Mouse (Mus musculus) heart, postnatal 36 days (tissue): ENCODE measurements at regions not wholly inside any gene's neighbourhood (a gene's known extent, or its start where the extent isn't known, plus 50 kb on each side); places are given as distances from the start of the nearest gene placed in this dataset.

ENCODE experiments used
- DNase-seq, 2 experiments: peaks; one replicate each; pipeline ENCODE4 v3.0.0; 2021 to 2022
- intact Hi-C: fragments of 180-260 bp; cut with DNase I; formaldehyde crosslinking; loops from one replicate; pipeline ENCODE4 v1.15.1; 2025

DNA sequence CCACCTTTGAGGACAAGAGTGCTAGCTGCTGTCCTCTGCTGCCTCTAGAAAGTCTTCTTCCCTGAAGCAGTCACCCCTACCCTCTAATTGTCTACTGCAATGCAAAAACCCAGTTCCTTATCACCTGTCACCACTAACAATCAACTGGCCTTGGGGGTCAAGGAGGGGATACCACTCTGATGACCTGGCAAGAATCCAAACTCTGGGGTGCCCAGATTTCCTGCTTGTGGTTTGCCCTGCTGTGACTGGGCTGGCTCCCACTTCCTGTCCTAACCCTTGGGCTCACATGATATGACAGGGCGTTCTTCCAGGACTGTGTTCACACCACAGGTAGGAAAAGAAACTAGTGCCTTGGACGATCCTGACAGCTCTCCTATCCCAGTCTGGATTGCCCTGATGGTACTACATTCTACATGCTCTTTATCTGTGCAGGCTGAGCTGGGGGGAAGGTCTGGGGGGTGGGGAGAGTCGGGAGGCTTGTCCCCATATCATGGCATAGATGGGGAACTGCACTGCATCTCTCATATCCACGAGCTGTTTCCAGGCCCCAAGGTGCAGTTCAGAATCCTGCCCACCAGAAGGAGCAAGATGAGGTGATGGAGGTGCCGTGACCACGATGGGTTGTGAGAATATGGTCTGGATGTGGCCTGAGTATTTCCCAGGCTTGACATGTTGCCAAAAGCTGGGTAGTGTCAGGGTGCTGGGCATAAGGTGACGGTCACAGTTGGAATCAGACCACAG lies 81.0 kb downstream of the Maf start:
- intact Hi-C loops: no loop called here
- no peak for DNase-seq

DNA sequence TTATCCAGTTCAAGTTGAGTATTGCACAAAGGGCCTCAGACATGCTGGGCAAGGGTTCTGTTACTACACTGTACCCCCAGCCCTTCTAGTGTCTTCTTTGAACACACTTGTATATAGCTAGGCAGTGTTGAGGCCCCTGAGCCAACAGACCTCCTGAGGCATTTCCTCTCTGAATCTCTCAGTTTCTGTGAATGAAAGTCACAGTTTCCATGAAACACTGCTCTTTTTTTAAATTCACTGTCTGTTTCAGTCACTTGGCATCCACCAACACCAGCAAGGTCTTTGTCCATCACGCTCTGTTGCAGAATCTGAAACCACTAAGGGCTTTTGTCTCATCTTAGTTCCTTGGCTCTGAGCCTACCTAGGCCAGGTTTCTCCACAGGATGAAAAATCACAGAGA lies 82.5 kb downstream of the Maf start:
- intact Hi-C loops: no loop called here
- DNase-seq: no peak

DNA sequence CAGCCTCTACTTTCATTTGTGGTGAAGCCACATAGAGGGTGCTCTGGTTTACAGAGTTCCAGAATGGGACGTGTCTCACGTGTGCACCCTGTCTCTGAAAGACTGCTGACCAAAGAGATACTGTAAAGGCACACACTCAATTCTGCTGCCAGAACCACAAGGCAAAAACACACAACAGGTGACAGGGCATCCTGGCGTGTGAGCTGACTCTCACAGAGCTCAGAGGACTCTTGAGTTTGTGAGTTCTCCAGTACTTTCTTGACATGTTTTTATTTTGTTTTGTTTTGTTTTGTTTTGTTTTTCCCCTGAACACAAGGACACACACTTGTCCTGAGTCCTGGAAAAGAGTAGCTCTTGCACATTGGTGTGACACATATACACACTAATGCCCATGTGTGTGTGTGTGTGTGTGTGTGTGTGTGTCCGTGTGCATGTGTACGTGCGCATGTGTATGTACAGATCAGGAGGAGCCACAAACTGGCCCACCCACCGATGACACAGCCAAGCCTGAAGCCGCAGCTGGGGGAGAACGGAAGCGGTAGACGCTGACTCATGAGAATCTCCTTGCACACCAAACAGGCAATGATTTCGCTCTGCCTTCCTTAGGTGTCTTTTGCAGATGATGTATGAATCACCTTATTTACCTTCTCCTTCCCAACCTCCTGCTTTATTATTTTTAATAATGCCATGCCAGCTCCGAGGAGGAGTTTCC lies 89.4 kb downstream of the Maf start:
- intact Hi-C loops: no loop called here

DNA sequence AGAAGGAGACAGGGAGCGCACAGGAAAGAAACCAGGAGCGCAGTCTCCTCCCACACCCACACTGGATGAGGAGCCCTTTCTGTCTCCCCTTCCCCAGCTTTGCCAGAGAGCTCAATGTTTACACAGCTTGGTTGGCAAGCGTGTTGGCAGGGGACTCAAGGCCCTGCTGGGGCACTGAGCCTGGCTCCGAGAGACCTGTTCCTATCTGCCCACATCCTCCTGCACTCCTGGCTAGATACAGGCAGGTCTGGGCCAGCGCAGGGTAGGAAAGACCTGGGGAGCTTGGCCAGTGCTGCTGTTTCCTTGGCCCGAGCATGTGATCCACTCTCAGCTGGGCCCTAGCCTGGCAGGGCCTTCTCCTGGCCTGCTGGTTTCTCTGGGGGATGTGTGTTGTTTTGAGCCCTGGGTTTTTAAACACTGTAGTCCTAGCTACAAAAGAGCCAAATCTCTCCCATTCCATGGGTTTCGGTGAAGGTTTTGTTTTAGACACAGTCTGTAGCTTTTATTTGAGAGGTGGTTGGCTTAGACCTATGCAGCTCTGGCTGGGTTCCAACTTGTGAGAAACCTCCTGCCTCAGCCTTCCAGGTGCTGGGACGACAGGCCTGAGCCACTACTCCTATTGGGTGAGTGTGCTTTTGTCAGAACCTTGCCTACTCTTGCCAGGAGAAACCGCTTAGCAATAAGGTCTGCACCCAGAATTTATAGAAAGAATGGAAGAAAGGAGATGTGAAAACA lies 90.6 kb downstream of the Maf start:
- no peak for DNase-seq
- intact Hi-C loops: no loop called here

More for the DNA sequence above, 89.4 kb downstream of the Maf start:
- peak in 1 of 2 experiments; percentile 28 for DNase-seq

DNA sequence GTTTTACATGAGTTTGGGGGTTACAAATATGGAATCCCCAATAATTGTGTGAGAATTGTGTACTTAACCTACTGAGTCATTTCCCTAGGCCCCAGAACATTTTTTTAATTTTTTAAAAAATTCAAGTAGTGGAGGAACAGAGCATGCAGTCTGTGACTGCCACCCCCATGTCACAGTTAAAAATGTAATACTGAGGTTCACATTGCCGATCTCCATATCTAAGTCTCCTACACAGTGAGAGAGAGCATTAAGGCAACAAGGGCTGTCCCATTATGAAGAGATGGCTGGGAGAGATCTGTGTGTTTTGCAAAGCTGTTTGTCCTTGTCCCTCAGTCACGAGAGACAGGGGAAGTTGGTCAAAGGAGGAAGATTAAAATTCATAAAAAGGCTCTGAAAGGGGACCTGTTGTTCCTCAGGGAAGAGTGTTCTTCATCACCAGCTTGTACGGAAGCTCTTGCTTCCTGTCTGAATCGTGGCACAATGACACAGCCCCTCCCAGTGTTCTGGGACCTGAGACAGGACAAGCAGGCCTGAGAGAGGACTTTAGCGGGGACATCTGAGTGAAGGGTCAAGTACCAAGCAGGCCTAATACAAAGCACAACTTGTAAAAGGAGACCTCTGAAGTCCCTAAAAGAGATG lies 93.5 kb downstream of the Maf start:
- no peak for DNase-seq
- intact Hi-C loops: no loop called here

DNA sequence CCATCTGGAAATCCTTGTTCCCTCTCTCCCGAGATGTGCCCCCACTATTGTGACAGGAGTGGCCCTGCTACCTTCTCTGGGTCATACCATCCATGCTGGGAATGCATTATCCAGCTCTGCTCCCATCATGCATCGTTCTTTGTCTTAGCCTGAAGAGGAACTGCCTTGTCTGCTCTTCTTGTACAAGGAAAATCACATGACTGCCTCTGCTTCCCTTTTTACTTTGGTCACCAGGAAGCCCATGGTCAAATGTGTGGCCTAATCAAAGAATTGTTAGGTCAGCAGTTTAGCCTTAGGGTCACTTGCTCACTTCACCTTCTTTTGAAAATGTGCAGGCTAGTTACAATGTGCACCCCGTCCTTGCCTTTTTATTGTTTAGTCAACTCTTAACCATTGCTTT lies 95.5 kb downstream of the Maf start:
- intact Hi-C loops: no loop called here
- no peak for DNase-seq

DNA sequence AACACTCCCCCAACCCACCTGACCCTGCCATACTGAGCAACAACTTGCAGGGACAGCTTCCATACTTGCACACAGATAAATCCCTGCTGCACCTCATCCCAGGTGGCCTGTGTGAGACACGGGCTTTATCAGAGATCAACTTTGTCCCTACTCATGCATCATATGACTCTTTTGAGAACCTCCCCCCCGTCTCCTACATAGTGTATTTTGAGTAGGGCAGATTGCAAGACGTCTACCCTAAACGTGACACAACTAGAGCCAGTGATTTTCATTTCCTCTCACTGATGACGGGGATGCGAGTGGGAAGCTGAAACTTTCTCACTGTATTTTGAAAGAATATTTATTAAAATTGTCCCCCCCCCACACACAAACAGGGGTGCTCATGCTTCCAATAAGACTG lies 107.8 kb downstream of the Maf start:
- intact Hi-C loops: no loop called here
- DNase-seq: no peak

DNA sequence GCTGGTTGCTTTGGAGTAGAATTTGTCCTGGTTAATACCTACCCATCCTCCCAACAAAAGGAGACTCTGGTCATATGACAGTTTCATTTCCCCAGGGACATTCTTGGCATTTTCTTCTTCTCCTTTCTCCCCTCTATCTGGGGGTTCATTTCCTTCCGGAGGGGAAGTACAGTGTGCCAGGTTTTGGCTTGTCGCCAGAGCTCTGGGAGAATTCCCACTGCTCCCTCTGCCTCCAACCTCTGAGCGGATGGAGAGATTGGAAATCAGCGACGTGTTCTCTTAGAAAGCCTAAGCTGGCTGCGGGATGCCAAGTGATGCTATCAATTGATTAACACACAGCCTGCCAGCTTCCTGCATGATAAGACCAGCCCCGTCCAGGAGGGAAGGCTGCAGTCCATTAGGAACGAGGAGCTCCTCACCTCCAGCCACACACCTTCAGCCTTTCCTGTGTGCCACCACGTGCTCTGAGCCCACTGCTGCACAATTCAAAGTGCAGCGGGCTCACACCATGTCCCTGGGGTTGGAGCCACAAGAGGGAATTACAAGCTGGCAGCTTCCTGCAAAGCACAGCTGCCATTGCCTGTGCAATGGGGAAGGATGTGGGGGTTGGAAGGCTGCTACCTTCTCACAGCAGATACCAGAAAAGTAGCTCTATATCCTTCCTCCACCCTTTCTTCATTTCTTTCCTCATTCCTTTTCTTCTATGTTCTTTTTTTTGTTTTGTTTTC lies 110.2 kb downstream of the Maf start:
- intact Hi-C loops: no loop called here
- peak; percentile 35 to 37 for DNase-seq

DNA sequence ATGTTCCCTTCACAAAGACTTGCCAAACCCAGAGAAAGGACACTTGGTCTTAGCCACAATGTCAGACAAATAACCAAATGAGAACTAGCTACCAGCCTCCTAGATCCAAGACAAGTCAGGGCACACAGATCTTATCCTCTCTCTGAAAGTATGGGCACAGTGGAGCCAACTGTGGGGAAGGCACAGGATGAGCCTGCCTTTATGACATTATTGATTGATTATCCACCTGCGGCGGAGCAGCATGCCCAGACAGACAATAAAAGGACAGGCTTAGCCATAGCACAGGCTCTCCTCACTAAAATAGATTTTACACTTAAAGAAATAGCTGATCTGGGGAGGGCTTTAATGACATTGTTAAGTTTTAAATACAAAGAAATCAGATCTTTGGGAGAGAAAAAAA lies 117.9 kb downstream of the Maf start:
- intact Hi-C loops: no loop called here

DNA sequence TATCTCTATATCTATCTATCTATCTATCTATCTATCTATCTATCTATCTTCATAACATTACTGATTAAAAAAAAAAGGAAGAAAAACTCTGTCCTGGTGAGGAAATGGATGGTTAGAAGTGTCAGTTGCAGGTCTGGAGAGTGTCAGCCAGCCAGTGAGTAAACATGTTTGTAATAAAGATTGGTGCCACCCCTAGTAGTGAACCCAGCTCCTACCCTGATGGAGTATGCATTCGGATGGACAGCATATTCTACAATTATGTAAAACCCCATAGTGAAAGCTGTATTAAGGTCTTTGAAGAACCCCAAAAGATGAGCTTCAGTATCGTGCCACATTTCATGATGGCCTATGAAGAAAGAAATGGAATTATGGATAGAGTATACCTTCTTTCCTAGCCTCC lies 118.5 kb downstream of the Maf start:
- intact Hi-C loops: no loop called here
- no peak for DNase-seq

More for the DNA sequence above, 117.9 kb downstream of the Maf start:
- DNase-seq: no peak

DNA sequence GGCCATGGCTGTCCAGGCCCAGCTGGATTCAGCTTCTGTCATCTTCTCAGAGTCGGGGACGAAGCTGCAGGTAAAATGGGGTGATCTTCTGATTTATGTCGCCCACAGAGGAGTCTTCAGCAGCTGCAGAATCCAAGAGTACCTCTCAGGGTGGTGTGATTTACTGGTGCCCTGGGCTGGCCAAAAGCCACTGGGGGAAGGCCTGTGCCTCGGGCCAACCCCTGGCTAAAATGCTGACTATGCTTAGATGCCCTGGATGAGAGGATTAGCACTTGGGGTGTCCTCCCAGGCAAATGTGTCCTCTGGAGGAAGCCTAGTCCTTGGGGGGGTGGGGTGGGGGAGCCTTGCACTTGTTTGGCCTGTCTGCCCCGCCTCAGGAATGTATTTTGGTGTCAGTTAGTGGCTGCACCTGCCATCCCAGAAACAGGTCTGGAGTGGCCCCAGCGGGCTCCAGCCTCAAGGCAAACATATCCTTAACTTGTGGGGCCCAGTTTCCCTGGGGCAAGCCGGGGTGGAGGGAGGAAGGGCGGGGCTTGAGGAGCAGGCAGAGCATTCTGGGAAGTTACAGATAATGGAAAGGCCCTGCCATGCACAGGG lies 123.2 kb downstream of the Maf start:
- DNase-seq: no peak
- intact Hi-C loops: no loop called here

DNA sequence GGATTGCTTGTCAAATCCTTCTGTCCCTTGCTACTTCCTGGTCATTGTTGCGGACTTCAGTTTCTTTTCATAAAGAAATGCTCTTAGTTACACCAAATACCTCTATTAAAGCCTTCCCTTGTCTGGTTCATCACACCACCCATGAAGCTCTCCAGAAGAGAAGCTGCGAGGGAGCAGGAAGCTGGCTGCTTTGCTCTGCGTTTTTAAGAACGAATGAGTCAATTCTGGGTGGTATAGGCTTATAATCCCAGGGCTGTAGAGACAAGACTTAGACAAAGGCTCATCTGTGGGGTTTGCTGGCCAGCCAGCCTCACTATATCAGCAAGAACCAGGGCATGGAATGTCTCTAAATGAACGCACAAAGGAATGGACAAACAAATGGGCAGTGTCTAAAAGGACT lies 124.4 kb downstream of the Maf start:
- no peak for DNase-seq

DNA sequence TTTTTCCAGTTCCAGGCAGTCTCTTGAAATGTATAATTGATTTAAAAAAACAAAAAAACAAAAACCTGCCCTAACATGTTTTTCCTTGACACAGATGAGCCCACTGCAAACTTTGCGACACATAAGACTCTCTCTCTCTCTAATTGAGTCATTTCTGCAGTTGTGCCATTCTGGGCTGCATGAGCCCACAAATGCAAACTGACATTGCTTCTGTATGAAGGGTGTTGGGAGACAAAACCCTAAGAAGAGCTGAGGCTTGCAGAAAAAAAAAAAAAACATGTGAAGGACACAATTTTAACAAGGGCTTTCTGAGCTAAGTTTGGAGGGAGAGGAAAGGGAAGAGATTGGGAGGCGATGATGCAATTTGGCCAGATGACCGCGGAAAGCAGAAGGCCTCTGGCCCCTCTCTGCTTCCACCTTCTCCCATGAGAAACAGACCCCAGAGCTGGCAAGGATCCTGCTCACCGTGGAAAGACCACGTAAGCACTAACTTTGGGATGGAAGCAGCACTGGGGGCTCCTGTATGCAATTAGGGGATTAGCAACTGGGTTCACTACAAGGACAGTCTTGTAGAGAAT lies 125.6 kb downstream of the Maf start:
- DNase-seq: peak; percentile 17 to 32
- intact Hi-C loops: no loop called here

More for the DNA sequence above, 124.4 kb downstream of the Maf start:
- intact Hi-C loops: no loop called here

DNA sequence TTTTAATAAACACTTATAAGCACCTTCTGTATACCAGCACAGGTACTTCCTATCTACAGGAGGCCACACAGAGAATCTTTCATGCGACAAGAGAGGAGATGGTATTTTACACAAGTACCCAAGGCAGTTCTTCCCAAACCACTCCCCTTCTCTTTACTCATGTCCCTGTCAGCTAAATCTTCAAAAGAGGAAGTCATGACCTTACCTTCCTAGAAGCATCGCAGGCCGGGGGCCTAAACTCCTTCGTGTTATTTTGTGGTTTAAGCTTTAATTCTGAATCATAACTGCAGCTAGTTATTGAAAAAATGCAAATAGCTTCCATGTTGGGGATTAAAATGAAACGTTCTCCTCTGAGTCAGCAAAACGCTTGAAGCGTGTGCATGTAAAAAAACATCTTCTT lies 139.2 kb downstream of the Maf start:
- intact Hi-C loops: no loop called here

DNA sequence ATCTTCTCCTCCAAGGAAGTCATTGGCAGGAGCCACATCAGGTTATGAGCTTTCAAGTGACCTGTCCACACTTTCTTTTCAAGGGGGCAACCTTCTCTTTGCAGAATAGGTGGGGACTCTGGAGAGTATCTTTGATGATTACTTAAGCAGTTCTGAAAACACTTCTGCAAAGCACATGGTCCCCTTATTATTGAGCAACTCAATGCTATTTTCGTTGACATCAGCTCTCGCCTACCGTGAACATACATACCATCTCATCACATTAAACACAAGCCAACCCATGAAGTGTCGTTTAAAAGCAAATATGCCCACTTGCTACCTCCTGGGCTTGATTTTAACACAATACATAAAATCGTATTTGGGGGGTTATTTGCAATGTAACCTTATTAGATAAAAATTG lies 141.8 kb downstream of the Maf start:
- no peak for DNase-seq
- intact Hi-C loops: no loop called here

More for the DNA sequence above, 139.2 kb downstream of the Maf start:
- DNase-seq: no peak

DNA sequence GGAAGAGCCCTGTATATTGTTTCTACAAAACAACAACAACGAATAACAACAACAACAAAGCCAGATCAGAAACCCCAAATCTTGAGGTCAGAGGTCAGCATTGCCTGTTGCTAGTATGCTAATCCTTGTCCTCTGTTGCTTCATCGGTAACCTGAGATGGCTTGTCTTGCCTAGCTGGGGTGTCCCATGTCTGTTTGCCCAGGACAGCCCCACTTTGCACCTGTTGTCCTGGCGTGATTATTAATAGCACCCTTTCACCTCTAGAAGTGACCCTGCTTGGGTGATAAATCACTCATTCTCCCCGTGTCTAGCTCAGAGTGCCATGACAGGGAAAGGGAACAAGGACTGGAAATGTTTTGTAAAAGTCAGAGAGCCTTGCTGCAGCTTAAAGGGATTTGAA lies 145.2 kb downstream of the Maf start:
- intact Hi-C loops: no loop called here
- DNase-seq: no peak

DNA sequence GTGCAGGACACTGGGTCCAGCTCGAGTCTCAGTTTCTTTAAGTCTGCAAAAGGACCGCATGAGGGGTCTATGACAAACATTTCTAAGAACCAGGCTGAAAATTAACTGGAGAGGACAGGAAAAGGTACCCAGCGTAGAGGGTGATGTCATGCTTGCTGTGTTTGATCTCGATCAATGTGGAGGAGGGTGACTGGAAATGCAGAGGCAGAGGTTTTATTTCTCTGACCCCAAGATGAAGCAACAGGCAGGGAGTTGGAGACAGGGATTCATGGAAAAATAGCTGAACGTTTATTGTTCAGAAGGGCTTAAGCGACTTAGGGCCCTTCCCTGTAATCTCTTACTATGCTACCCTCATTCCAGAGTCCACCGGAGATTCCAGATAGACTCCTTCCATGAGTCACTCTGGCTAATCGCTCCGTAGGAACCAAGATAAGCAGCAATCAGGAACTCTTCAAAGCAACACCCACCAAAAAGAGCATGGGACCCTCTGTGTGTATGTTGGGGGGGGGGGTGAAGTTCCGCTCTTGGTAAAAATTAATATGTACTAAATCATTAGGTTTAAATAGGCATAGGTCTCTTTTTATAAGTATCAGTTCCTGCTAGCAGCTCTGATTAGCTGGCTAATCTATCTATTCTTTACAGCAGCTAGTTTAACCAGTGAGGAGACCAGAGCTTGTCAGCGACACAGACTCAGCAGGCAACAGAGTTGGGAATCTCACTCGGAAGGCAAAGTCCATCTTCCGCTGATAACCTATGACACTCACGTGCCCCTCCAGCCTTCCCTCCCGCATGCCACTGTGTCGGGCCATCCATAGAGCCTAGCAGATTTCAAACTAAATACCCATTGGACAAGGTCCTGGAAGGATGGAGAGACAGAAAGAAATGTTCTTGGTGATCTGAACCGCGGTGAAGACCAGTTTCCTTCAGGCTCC lies 146.3 kb downstream of the Maf start:
- intact Hi-C loops: no loop called here
- no peak for DNase-seq

DNA sequence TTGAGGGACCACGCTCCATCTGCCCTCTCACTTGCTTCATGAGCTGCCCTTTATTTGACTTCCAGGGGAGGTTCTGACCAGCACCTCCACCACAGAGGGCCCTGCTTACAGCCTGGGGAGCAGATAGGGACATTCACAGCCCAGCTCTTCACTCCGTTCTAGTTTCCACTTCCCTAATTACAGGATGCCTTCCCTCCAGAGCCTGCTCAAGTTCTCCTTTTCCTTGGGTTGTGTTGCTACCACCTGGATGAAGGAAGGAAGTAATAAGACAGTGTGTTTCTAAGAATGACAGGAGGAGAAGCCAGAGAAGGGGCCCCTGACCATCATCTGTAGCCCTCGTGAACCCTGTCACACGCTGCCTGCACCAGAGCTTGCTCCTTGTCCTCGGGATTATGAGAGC lies 152.1 kb downstream of the Maf start:
- intact Hi-C loops: no loop called here
- DNase-seq: no peak

DNA sequence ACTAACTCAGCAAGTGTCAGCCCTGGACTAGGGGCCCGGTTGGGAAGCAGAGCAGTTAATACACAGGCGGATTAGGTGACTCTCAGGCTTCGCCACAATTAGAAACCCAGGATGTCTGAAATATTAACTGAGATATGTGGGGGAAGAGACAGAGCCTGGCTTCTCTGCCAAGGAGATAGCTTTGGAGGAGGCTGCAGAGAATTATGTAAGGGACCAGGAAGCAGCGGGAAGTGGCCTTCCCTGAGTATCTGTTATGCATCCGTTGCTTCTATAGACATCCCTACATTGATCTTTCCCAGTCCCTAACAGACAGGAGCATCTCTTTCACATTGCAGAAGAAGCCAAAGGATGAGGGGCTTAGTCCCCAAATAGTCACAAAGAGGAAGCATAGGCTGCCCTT lies 153.4 kb downstream of the Maf start:
- intact Hi-C loops: no loop called here

More for the DNA sequence above, 153.4 kb downstream of the Maf start:
- no peak for DNase-seq
